Mouse (Mus musculus) cortical plate, adult 2 months (tissue): ENCODE data around the gene Zfp687. TPM values are rescaled to one million over a fixed set of nuclear protein-coding genes. Genes with fewer than 3 reads are reported as not detected.
"Not testable (repeated sequence)": the region's sequence is repeated elsewhere in the genome, so short reads cannot be mapped to it uniquely, and the experiment has no call there.

Source experiments
- H3K27ac ChIP-seq: fragments of 200-500 bp; 2 replicates; pipeline ENCODE4 v1.5.1; 2012; ENCODE audit warnings: low read length, control low read depth, inconsistent platforms; ENCODE audit not compliant: insufficient read depth
- H3K4me1 ChIP-seq: fragments of 200-500 bp; 2 replicates; pipeline ENCODE4 v1.6.1; 2011; ENCODE audit warnings: low read length; ENCODE audit not compliant: control insufficient read depth, insufficient read depth
- H3K4me3 ChIP-seq: fragments of 200-500 bp; 2 replicates; pipeline ENCODE4 v1.5.1; 2011; ENCODE audit warnings: mild to moderate bottlenecking, low read length, control low read depth; ENCODE audit not compliant: insufficient read depth
- CTCF ChIP-seq: fragments of 200-500 bp; IDR thresholded peaks from 2 replicates; pipeline ENCODE4 v1.5.1; 2011; ENCODE audit warnings: mild to moderate bottlenecking, control low read depth, low read length; ENCODE audit not compliant: insufficient read depth; ENCODE audit errors: extremely low read depth
- POLR2A ChIP-seq: fragments of 200-500 bp; IDR thresholded peaks from 2 replicates; pipeline ENCODE4 v1.6.1; 2011; ENCODE audit warnings: mild to moderate bottlenecking, low read length, control low read depth; ENCODE audit not compliant: insufficient read depth; ENCODE audit errors: extremely low read depth
- polyA plus RNA-seq: library from polyadenylated mRNA; depleted of rRNA; stranded (reverse); fragments of >200 nt; gene quantifications from 2 replicates; pipeline ENCODE4 v1.2.3, GENCODE M21; 2012

The Zfp687 gene
- polyA plus RNA-seq, 1 experiment: 15.8 TPM

DNA sequence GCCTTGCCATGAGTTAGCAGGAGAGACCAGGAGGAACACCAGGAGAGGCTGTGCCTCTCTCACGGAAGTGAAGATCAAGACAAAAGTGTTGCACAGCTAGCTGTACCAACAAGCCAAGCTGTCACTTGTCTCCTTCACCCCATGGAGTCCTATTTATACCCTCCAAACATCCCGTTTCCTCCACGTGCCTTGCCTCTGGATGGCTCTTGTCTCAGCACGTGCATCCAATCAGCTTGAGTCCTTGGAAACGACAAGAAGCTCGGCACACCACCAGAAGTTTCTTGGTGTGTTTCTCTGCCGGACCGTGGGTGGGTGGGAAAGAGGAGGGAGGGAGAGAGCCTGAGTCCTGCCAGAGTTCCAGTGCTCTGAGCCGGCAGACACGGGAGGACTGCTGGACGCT, 9.3 kb upstream of the Zfp687 start:
- H3K4me1 ChIP-seq: peaks cover 4% of the 10 kb centered on the region
- no peak overlapping the region for H3K4me3 ChIP-seq
- TF ChIP-seq CTCF (no peak), POLR2A (no peak)
- H3K27ac ChIP-seq: no peak overlapping the region

GRCm38 (mm10) chr3:95020956-95021355, 5.7 kb upstream of the Zfp687 start:
- H3K4me3 ChIP-seq, H3K4me1 ChIP-seq, H3K27ac ChIP-seq: not testable (repeated sequence)

DNA sequence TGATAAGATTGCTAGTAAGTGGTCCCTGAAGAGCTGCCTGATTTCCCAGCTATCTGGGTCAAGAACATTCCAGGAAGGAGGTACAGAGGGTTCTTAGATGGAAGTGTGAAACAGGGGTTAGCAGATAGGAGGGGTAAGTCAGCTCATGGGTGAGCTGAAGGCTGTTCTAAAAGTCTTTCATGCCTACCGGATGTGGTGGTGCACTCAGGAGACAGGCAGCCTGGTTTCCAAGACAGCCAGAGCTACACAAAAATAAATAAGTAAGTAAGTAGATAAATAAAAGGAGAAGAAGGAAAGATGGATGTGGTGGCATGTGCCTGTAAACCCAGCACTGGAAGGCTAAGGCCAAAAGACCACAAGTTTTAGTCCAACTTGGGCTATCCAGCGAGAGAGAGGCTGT, 3.5 kb upstream of the Zfp687 start:
- Histone ChIP-seq H3K4me3 (no peak overlapping the region), H3K4me1 (peaks cover 2% of the 10 kb centered on the region; the same call in 1 of the 2 replicates), H3K27ac (no peak overlapping the region)
- TF ChIP-seq CTCF (no peak), POLR2A (no peak)

GRCm38 (mm10) chr3:95016532-95017056, 1.3 kb upstream of the Zfp687 start:
- no peak for TF ChIP-seq CTCF
- peak overlapping the region; percentile 71 for H3K4me3 ChIP-seq
- peaks cover 2% of the 10 kb centered on the region; the same call in 1 of the 2 replicates for H3K4me1 ChIP-seq
- no peak overlapping the region for H3K27ac ChIP-seq

DNA sequence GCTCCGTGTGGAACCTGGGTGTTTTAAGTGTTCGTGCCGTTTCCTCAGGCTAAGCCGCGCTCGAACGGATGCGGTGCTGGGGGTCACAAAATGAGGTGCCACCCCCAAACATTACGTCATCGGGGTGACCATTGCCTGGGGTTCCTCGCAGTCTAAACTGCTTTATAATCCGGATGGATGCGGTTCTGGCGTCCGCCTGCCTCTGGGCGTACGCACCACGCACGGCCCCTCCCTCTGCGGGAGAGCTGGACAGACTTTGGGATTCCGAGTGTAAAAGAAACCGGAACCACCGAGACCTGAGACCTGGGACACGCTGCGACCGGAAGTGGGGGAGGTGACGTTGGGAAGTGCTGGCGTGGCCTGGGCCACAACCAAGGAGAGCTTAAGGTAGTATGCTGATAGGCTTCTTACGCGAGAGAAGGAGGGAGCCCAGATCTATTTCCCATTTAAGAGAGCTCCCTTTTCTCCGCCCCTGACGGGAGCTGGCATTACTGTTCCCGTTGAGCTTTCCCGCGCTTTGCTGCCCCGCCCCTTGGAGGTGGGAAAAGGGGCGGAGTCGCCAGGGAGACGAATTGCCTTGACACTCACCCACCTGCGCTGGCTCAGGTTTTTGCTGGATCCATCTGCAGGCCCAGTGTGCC, 763 bp upstream of the Zfp687 start:
- Histone ChIP-seq H3K4me3 (peak overlapping the region; percentile 71), H3K4me1 (peaks cover 2% of the 10 kb centered on the region; the same call in 1 of the 2 replicates), H3K27ac (peak overlapping the region; percentile 64)
- TF ChIP-seq CTCF: no peak
- 0 out of 2 replicates have a peak, but pooled peaks have one; percentile 42 for TF ChIP-seq POLR2A

GRCm38 (mm10) chr3:95014428-95015151, 658 bp downstream of the Zfp687 start:
- Histone ChIP-seq H3K27ac (peak overlapping the region; percentile 24; the same call in 1 of the 2 replicates), H3K4me3 (peak overlapping the region; percentile 71), H3K4me1 (peaks cover 2% of the 10 kb centered on the region; the same call in 1 of the 2 replicates)
- TF ChIP-seq POLR2A: no peak
- no peak for TF ChIP-seq CTCF

- peak overlapping the region; percentile 71 for H3K4me3 ChIP-seq
- TF ChIP-seq CTCF (no peak), POLR2A (no peak)
- peaks cover 2% of the 10 kb centered on the region; the same call in 1 of the 2 replicates for H3K4me1 ChIP-seq
- H3K27ac ChIP-seq: no peak overlapping the region
These were observed 1.4 kb downstream of the Zfp687 start for GRCm38 (mm10) chr3:95013699-95014427.

DNA sequence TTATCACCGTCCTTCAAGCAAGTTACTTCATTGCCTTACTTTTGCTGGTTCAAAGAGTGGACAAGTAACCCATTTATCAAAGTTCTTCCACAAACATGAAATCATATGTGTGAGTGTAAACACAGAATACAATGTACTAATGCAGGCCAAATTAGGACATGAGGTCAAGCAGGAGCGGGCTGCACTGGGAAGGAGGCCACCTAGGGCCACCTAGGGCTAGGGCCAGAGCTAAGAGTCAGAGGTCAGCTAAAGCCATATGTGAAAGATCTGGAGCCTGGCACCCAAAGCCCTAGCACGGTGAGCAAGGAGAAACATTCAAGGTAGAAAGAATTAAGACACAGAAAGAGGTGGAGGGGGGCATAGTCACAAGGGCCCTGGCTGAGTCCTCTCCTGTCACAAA, 2.3 kb downstream of the Zfp687 start:
- H3K27ac ChIP-seq: no peak overlapping the region
- H3K4me3 ChIP-seq: no peak overlapping the region
- peaks cover 2% of the 10 kb centered on the region; the same call in 1 of the 2 replicates for H3K4me1 ChIP-seq
- no peak for TF ChIP-seq CTCF
- TF ChIP-seq POLR2A: no peak

- TF ChIP-seq POLR2A (no peak), CTCF (no peak)
- no peak overlapping the region for H3K4me3 ChIP-seq
- H3K27ac ChIP-seq: no peak overlapping the region
- H3K4me1 ChIP-seq: no peaks in the 10 kb centered on the region
These were observed 4.9 kb downstream of the Zfp687 start for GRCm38 (mm10) chr3:95010396-95010795.
